Mouse (Mus musculus): ENCODE data around the gene Pmpca.

- TF ChIP-seq CTCF (IDR thresholded peaks at IDR 0.05; ENCODE audit: control insufficient read depth, insufficient read depth, low read length) (no peak), POLR2A (IDR thresholded peaks at IDR 0.05; ENCODE audit: borderline replicate concordance, control insufficient read depth, low read depth, low read length) (no peak)
Observed at GRCm38 (mm10) chr2:26341510-26341981, 47.6 kb upstream of the Pmpca start.

Measured in bone marrow, adult 2 months (tissue).